In the genomic region with DNA sequence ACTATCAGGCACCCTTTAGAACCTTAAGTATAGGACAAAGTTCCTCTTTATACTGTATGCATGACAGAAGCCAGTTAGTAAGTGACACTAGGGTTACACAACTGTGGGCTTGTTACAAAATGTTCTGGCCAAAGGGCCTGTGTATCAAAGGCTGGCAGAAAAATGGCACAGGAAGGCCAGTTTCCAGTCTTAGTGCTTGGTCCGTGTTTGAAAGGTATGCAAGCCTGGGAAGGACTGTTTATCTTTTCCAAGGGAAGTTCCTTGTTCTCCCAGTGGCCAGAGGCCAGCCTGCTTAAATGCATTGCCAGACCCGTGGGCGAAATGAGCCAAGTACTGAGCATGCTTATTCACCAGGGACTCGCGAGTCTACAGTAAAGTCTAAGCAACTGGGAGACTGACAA, we compare ENCODE assay signal across 8 mouse cellular contexts. TPM values are rescaled to one million over a fixed set of nuclear protein-coding genes. Genes with fewer than 3 reads are reported as not detected.
DNase-seq lines count a peak whose midpoint lies in the region; ATAC-seq and TF ChIP-seq lines count a peak whose summit lies in the region.

No protein-coding gene starts in this region.

- no peaks in the 10 kb centered on the region for H3K27me3 ChIP-seq in kidney, embryonic 14.5 days (ENCODE audit: control insufficient read depth, insufficient read depth, low read length)

- DNase-seq in kidney, adult 18-20 months: peak; percentile 77
- DNase-seq in gastrocnemius, postnatal 36 days: peak; percentile 73 to 77
- peak; percentile 17 for DNase-seq in layer of hippocampus, adult 9-10 months (ENCODE audit: low spot score)
- DNase-seq in lung, postnatal 25 days (ENCODE audit: low spot score): peak; percentile 92
- no peak for DNase-seq in yolk sac, embryonic 10.5 days (ENCODE audit: low spot score)

- WGBS in kidney, embryonic 14.5 days: 76% methylated on average over 5 of the region's 5 CpGs

- no peaks in the 10 kb centered on the region for H3K4me1 ChIP-seq in kidney, embryonic 14.5 days (ENCODE audit: control insufficient read depth, insufficient read depth, low read length)
- H3K4me1 ChIP-seq in bone marrow macrophage, adult 2 months (ENCODE audit: control insufficient read depth, insufficient read depth, low read length): peaks cover 13% of the 10 kb centered on the region

- no peak for TF ChIP-seq CTCF in bone marrow macrophage, adult 2 months (IDR thresholded peaks at IDR 0.05; ENCODE audit: low read depth, low read length)

- H3K27ac ChIP-seq in kidney, embryonic 14.5 days (ENCODE audit: low read depth, low read length): no peak overlapping the region
- H3K27ac ChIP-seq in bone marrow macrophage, adult 2 months (ENCODE audit: insufficient read depth, low read depth, low read length): peak overlapping the region; percentile 9

- no peak overlapping the region for H3K9ac ChIP-seq in kidney, embryonic 14.5 days (ENCODE audit: low read depth, low read length)

- ATAC-seq in kidney, embryonic 14.5 days (ENCODE audit: low FRiP score, low TSS enrichment): no peak
- ATAC-seq in CD4-positive, CD25-positive, alpha-beta regulatory T cell, adult 4 months: no peak

- peaks cover 58% of the 10 kb centered on the region for H3K36me3 ChIP-seq in kidney, embryonic 14.5 days (ENCODE audit: control insufficient read depth, insufficient read depth, low read length)

- H3K4me2 ChIP-seq in kidney, embryonic 14.5 days (replicated peaks; ENCODE audit: low read depth, low read length): no peak overlapping the region

- intact Hi-C loops in gastrocnemius, postnatal 36 days (cut with DNase I): no loop called here

- no peaks in the 10 kb centered on the region for H3K9me3 ChIP-seq in kidney, embryonic 14.5 days (ENCODE audit: control insufficient read depth, low read length)

- TF ChIP-seq POLR2A in bone marrow macrophage, adult 2 months (IDR thresholded peaks at IDR 0.05; ENCODE audit: borderline replicate concordance, low read depth, low read length): no peak

- H3K4me3 ChIP-seq in kidney, embryonic 14.5 days (ENCODE audit: low read length): no peak overlapping the region
- H3K4me3 ChIP-seq in bone marrow macrophage, adult 2 months (ENCODE audit: insufficient read depth, low read length): no peak overlapping the region

RNA-seq across cellular contexts. Expression of gene Edc3, which starts 15.0 kb away (rescaled TPM):
- polyA plus RNA-seq in kidney, embryonic 14.5 days (2014; fragmentation: Nextera tagmentation; extraction: Ambion mirVana): 20.7 and 24.1 TPM in 2 replicates
- polyA plus RNA-seq in bone marrow macrophage, adult 2 months (2012; ENCODE audit: insufficient read depth, insufficient read length, missing spikeins): 12.8 and 13.0 TPM in 2 replicates
- 1 to 10 TPM; 4.8 to 6.3 TPM for total RNA-seq in gastrocnemius, postnatal 36 days (2021)
- 10 to 100 TPM; 30.2 to 30.5 TPM for polyA plus RNA-seq in CD4-positive, CD25-positive, alpha-beta regulatory T cell, adult 4 months (2017; shearing (Covaris generic))

RNA-seq across cellular contexts. Expression of gene Cyp1a1, which starts 35.6 kb away (rescaled TPM):
- 0.08 and 0.11 TPM in 2 replicates for polyA plus RNA-seq in kidney, embryonic 14.5 days (2014; fragmentation: Nextera tagmentation; extraction: Ambion mirVana)
- polyA plus RNA-seq in bone marrow macrophage, adult 2 months (2012; ENCODE audit: insufficient read depth, insufficient read length, missing spikeins): not detected in 2 replicates
- under 1 TPM; 0.26 to 0.57 TPM for total RNA-seq in gastrocnemius, postnatal 36 days (2021)
- not detected for polyA plus RNA-seq in CD4-positive, CD25-positive, alpha-beta regulatory T cell, adult 4 months (2017; shearing (Covaris generic))

RNA-seq across cellular contexts. Expression of gene Cyp1a2, which starts 39.8 kb away (rescaled TPM):
- not detected in 2 replicates for polyA plus RNA-seq in kidney, embryonic 14.5 days (2014; fragmentation: Nextera tagmentation; extraction: Ambion mirVana)
- polyA plus RNA-seq in bone marrow macrophage, adult 2 months (2012; ENCODE audit: insufficient read depth, insufficient read length, missing spikeins): not detected in 2 replicates
- not detected for total RNA-seq in gastrocnemius, postnatal 36 days (2021)
- not detected for polyA plus RNA-seq in CD4-positive, CD25-positive, alpha-beta regulatory T cell, adult 4 months (2017; shearing (Covaris generic))

RNA-seq across cellular contexts. Expression of gene Clk3, which starts 42.3 kb away (rescaled TPM):
- 61.0 and 69.3 TPM in 2 replicates for polyA plus RNA-seq in kidney, embryonic 14.5 days (2014; fragmentation: Nextera tagmentation; extraction: Ambion mirVana)
- 72.4 and 84.2 TPM in 2 replicates for polyA plus RNA-seq in bone marrow macrophage, adult 2 months (2012; ENCODE audit: insufficient read depth, insufficient read length, missing spikeins)
- 10 to 100 TPM; 35.9 to 37.7 TPM for total RNA-seq in gastrocnemius, postnatal 36 days (2021)
- polyA plus RNA-seq in CD4-positive, CD25-positive, alpha-beta regulatory T cell, adult 4 months (2017; shearing (Covaris generic)): 100 to 1,000 TPM in 1 of 2 experiments, 10 to 100 TPM in 1; 95.0 to 107 TPM
